Mouse (Mus musculus) activated CD4-positive, CD25-positive, alpha-beta regulatory T cell, adult 9 weeks (primary cell): Measurements from ENCODE around the gene Olfr324. TPM values are rescaled to one million over a fixed set of nuclear protein-coding genes. Genes with fewer than 3 reads are reported as not detected.

Experiments
- polyA plus RNA-seq: library from polyadenylated mRNA; unstranded; fragments of 100-300 nt; shearing (Covaris generic); gene quantifications from one replicate; pipeline ENCODE4 v1.2.1, GENCODE M21; 2017

Olfr324 gene
- polyA plus RNA-seq, result not detected

GRCm38 (mm10) chr11:58594814-58595213 is at the start of gene Olfr324:
Gene Olfr324 (plus strand): TSS chr11:58595114.

DNA sequence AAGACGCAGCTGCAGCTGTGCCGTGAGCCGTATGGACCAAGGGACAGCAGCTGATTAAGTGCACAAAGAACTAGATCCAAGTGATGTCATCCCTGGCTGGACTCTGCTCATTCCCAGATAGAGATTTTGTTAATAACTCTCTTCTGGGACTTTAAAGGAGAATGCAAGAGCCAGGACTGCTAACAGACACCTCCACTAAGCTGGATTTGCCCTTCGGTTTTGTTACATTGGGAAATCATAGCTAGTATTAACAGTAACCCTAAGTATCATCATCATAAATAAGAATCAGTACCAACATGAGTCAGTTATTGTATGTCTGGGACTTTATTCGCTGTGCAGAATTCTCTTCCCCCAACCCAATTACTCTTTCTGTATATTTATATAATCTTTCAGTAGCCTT is 48.6 kb upstream of the Olfr324 start, which contains the start of gene Olfr329-ps:
TSS of gene Olfr329-ps (minus strand) at position 101 of the 400 bp plus-strand sequence.

GRCm38 (mm10) chr11:58555536-58555935 is 39.4 kb upstream of the Olfr324 start, which contains the start of gene Olfr328:
Gene Olfr328 (minus strand): TSS chr11:58555636.

GRCm38 (mm10) chr11:58570405-58570804 is 24.5 kb upstream of the Olfr324 start, which contains the start of gene Olfr224:
Gene Olfr224 (minus strand): TSS chr11:58570553.

GRCm38 (mm10) chr11:58577430-58577829 is 17.5 kb upstream of the Olfr324 start, which contains the start of gene Olfr325:
Gene Olfr325 (plus strand): TSS chr11:58577730.

GRCm38 (mm10) chr11:58615975-58616374 is 21.1 kb downstream of the Olfr324 start, which contains the start of gene 2210407C18Rik:
Gene 2210407C18Rik (minus strand): TSS chr11:58616075.

DNA sequence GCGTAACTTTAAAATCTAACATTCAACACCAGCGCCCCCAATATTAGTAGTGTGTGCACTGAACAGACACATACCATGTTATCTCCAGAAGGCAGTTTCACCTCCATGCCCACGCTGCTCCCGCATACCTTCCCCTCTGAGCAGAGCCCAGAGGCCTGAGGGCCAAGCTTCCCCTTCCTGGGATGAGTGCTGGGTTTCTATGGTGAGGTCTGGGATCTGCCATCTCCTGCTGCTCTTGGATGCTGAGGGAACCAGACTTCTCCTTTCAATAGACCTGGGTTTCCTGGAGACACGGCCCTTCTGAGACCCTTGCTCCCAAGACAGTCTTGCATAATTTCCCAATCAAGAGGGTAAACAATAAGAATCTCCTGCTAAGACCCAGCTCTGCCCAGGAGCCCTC is 35.5 kb downstream of the Olfr324 start, which contains the start of gene Olfr323:
TSS of gene Olfr323 (minus strand) at position 101 of the 400 bp plus-strand sequence.

GRCm38 (mm10) chr11:58640272-58640867 is 45.5 kb downstream of the Olfr324 start, which contains the start of gene Trim58:
Gene Trim58 (plus strand): TSS chr11:58640465.

Other genes with a start within 250 kb of the Olfr324 start
- gene Lypd8, start 216.1 kb upstream of the Olfr324 start, polyA plus RNA-seq, result not detected
- not detected for gene 1810065E05Rik, start 174.0 kb upstream of the Olfr324 start, polyA plus RNA-seq
- not detected for gene Gm12253, start 162.6 kb upstream of the Olfr324 start, polyA plus RNA-seq
- gene Lypd9, start 142.2 kb upstream of the Olfr324 start, polyA plus RNA-seq, result not detected
- gene Olfr30, start 132.8 kb upstream of the Olfr324 start, polyA plus RNA-seq, result not detected
- gene Olfr332, start 102.6 kb upstream of the Olfr324 start, polyA plus RNA-seq, result 0.07 TPM
- not detected for gene Olfr331, start 92.5 kb upstream of the Olfr324 start, polyA plus RNA-seq
- gene Olfr330, start 60.3 kb upstream of the Olfr324 start, polyA plus RNA-seq, result not detected
- not detected for gene Olfr329-ps, start 48.7 kb upstream of the Olfr324 start, polyA plus RNA-seq
- gene Olfr328, start 39.5 kb upstream of the Olfr324 start, polyA plus RNA-seq, result not detected
- gene Olfr224, start 24.6 kb upstream of the Olfr324 start, polyA plus RNA-seq, result not detected
- gene Olfr325, start 17.4 kb upstream of the Olfr324 start, polyA plus RNA-seq, result not detected
- not detected for gene 2210407C18Rik, start 21.0 kb downstream of the Olfr324 start, polyA plus RNA-seq
- gene Olfr323, start 35.4 kb downstream of the Olfr324 start, polyA plus RNA-seq, result not detected
- not detected for gene Trim58, start 45.4 kb downstream of the Olfr324 start, polyA plus RNA-seq
- gene Olfr322, start 63.7 kb downstream of the Olfr324 start, polyA plus RNA-seq, result not detected
- not detected for gene Olfr320, start 86.0 kb downstream of the Olfr324 start, polyA plus RNA-seq
- gene Olfr319, start 104.0 kb downstream of the Olfr324 start, polyA plus RNA-seq, result not detected
- not detected for gene Olfr318, start 128.9 kb downstream of the Olfr324 start, polyA plus RNA-seq
- gene Olfr317, start 144.1 kb downstream of the Olfr324 start, polyA plus RNA-seq, result not detected
- gene Olfr316, start 157.6 kb downstream of the Olfr324 start, polyA plus RNA-seq, result not detected
- not detected for gene Olfr315, start 178.1 kb downstream of the Olfr324 start, polyA plus RNA-seq
- not detected for gene Olfr314, start 187.8 kb downstream of the Olfr324 start, polyA plus RNA-seq
- gene Fam183b, start 206.8 kb downstream of the Olfr324 start, polyA plus RNA-seq, result not detected
- not detected for gene Olfr313, start 219.9 kb downstream of the Olfr324 start, polyA plus RNA-seq
- not detected for gene Olfr312, start 234.1 kb downstream of the Olfr324 start, polyA plus RNA-seq
- gene Olfr311, start 244.1 kb downstream of the Olfr324 start, polyA plus RNA-seq, result not detected